Mouse (Mus musculus): ENCODE data around the gene Rhpn2.

GRCm38 (mm10) chr7:35317729-35318609, 16.0 kb upstream of the Rhpn2 start, which contains the start of gene Gpatch1:
- TF ChIP-seq POLR2A (IDR thresholded peaks at IDR 0.05; ENCODE audit: low read depth, low read length): peak; percentile 68
- TF ChIP-seq CTCF (conservative IDR thresholded peaks at IDR 0.05; ENCODE audit: insufficient read depth, insufficient read length, low read depth, low read length): no peak

All from kidney, adult 2 months (tissue).